Mouse (Mus musculus) cerebellum, adult 2 months (tissue): Measurements from ENCODE around the gene Shc3.

Experiments
- CTCF ChIP-seq: fragments of 200-500 bp; IDR thresholded peaks from 2 replicates; pipeline ENCODE4 v1.5.1; 2011; ENCODE audit warnings: low read depth, mild to moderate bottlenecking, control low read depth, low read length, moderate library complexity, borderline replicate concordance; ENCODE audit not compliant: insufficient read depth
- POLR2A ChIP-seq: fragments of 200-500 bp; IDR thresholded peaks from 2 replicates; pipeline ENCODE4 v1.6.1; 2011; ENCODE audit warnings: low read length, control low read depth, borderline replicate concordance; ENCODE audit not compliant: insufficient read depth

- no peak for TF ChIP-seq CTCF
- TF ChIP-seq POLR2A = no peak
Measured at GRCm38 (mm10) chr13:51535326-51535725, 33.9 kb downstream of the Shc3 start.
